Mouse (Mus musculus) T-helper 2 cell (primary cell): ENCODE measurements around the gene Eps15l1.

Experiments
- in situ Hi-C: fragments of 300-600 bp; cut with MboI, MseI; formaldehyde crosslinking; loops from one replicate; pipeline ENCODE4 v1.15.1; 2025; ENCODE audit warnings: high pct_unique_total_duplicates

Gene Eps15l1

DNA sequence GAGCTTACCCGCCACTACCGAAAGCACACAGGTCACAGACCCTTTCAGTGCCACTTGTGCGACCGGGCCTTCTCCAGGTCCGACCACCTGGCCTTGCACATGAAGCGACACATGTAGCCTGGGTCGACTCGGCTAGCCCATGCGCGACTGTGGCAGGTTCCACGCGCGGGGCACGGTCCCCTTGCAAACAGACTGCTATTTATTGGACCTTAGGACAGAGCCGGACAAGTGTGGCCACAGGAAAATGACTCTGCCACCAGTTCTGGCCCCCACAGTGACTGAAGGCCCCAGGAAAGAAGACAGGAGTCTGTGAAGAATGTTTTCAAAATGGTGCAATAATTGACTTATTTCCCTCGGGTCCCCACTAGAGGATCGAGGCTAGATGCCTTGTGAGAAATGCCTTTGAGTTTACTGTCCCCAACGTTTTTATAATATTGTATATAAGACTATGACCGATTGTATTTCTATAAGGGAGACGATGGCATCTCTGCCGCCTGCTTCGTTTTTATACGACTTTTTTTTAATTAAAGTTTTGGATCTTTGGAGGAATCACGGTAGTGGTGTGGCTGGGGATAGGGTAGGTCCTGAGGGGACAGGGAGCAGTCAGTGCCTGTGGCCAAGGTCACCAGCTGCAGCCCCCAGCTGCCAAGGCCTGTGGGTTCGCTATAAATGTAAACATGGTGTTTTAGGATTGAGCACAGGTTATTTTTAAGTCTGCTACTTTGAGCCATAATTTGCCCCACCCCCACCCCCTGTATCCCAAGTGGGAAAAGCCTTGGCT lies 100.3 kb downstream of the Eps15l1 start:
- in situ Hi-C loops, result no loop called here

DNA sequence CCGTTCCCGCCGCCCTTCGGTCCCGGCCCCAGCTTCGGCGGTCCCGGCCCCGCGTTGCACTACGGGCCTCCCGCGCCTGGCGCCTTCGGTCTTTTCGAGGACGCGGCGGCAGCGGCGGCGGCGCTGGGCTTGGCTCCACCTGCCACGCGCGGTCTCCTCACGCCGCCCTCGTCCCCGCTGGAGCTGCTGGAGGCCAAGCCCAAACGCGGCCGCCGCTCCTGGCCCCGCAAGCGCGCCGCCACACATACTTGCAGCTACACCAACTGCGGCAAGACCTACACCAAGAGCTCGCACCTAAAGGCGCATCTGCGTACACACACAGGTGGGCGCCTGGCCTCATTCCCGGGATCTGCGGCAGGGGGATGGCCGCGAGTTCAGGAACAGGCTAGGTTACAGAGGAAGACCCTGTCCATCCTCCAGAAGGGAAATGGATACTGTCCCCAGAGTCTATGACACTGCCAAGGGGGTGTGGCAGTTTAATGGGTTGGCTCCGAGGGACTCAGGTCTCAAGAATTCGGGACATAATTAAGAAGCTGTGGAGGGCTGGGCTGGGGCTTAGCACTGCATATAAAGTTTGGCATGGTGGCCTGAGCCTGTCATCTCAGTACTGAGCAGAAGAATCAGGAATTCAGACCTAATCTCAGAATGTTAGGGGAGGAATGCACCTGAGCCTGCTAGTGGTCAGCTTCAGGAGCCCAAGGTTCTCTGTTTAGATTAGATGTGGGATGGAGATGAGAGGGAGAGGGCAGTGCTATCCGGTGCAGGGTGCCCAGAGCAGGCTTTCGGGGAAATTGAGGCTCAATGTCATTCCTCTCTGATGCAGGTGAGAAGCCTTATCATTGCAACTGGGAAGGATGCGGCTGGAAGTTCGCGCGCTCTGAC lies 101.1 kb downstream of the Eps15l1 start:
- in situ Hi-C loops, result no loop called here

GRCm38 (mm10) chr8:72319397-72319796 lies 101.9 kb downstream of the Eps15l1 start:
- in situ Hi-C loops, result no loop called here

DNA sequence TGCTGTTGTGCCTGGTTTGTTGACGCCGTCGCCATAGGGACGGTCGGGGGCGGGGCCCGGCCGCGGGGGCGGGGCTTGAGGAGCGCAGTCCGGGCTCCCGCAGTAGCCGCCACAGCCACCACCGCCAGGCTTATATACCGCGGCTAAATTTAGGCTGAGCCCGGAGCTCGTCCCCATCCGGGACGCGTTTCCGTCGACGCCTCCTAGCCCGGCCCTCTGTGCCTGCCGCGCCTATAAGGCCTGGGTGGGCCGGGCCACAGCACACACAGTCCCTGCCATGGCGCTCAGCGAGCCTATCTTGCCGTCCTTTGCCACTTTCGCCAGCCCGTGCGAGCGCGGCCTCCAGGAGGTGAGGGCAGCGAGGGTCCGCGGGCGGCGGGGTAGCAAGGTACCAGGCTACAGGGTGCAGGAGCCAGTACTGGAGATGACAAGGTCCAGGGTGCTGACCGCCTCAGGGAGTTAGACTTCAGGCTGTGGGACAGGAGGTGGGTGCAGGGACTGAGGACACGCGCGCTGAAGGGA lies 102.4 kb downstream of the Eps15l1 start, which contains the start of gene Klf2:
Klf2 (plus strand) TSS at position 233 of the 522 bp plus-strand sequence.
- in situ Hi-C loops, result no loop called here

GRCm38 (mm10) chr8:72317741-72318301 lies 103.4 kb downstream of the Eps15l1 start:
- in situ Hi-C loops, result no loop called here

DNA sequence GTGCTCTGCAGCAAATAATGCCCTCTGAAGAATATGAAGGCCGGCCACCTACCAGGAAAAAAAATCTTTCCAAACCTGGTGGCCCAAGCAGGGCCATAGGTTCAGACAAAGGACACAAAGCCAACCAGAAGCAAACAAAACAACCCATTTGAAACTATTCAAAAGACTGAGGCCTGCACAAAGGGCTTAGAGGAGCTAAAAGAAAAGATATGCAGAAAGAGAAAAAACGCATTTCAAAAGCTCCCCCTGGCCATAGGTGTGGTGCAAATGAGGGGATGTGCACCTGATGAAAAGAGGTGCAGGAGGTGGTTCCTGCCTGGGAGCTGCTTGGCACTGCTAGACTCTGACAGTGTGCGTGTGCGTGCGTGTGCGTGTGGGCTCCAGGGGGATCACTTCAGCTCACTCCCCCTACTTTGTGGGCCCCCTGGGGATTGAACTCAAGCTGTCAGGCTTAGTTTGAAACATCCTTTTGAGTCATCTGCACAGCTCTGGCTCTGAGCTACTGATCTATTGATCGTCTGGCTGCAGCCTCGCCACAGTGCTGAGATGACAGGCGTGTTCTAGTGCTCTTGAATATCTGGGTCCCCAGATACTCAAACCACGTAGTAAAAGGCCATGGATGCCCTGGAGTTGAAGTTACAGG lies 105.1 kb downstream of the Eps15l1 start:
- in situ Hi-C loops, result no loop called here

GRCm38 (mm10) chr8:72312926-72313518 lies 108.2 kb downstream of the Eps15l1 start:
- in situ Hi-C loops, result no loop called here

DNA sequence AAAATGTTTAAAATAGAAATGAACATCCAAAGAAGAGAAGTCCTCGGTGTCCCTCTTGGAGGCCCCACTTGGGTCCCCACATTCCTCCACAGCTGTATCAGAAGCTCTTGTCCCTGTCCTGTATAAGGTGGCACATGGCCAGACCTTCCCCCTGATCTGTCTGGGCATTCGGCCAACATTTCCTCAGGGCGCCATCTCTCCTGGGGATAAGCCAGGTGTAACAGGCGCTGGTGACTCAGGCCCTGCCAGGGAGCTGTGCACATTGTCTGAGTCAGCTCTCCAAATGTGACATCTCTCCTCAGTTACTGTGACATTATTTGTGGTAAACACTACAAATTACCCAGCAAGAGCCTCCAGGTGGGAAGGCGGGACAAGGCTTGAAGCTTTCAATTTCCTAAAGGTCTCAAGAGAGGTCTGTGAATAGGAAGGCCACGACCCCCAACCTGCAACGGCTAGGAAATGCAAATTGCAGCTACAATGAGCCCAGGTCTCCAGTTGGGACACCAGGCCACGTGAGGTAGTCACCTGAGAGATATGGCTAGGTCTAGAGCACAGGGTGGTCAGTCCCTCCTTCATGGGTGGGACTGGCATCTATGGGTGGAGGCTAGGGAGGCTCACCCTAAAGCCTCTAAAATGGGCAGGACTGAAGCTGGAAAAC lies 110.3 kb downstream of the Eps15l1 start:
- in situ Hi-C loops, result no loop called here

GRCm38 (mm10) chr8:72308276-72308675 lies 113.0 kb downstream of the Eps15l1 start:
- in situ Hi-C loops, result no loop called here

DNA sequence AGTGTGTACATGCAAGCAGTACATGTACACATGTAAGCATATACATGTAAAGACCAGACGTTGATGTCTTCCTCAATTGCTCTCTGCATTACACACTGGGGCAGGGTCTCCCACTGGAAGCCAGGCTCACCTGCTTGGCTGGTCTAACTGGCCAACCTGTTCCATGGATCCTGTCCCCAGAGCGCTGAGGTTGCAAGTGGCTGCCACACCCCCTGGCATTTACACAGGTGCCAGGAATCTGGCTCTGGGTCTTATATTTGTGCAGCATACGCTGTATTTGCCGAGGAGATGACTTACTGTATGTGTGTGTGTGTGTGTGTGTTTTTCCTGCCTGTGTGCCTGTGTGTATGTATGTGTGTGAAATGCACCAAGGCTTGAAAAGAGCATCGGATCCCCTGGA lies 114.3 kb downstream of the Eps15l1 start:
- in situ Hi-C loops, result no loop called here

DNA sequence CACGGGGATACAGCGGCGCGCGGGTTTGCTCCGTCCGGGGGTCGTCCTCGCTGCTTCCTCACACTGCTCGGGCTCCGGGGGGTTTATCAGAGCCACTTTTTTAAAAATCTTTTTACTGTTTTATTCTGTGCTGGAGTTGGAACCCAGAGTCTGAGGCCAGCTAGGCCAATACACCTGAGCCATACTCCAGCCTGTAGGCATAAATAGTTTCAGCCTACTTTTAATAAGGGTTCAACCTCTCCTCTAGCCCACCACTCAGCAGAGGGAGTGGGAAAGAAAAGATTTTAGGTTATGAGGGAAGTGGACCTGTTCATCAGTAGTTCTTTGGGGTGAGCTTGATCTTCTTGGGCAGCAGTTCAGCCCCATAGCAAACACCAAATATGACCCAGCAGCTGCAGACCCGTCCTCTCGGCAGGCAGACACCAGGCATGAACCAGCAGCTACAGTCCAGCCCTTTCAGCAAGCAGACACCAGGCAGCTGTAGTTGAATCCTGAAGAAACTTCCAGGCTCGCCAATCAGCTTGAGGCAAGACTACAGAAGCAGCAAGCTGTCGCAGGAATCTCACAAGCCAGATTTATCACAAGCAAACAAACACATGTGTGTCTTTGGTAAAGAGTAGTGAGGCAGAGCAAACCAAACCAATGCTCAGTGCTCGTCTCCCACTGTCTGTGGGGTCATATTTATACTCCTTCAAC lies 115.9 kb downstream of the Eps15l1 start, which contains the start of gene Gm10282:
Gm10282 (minus strand) TSS at position 51 of the 696 bp plus-strand sequence.
- in situ Hi-C loops, result no loop called here

GRCm38 (mm10) chr8:72303633-72304032 lies 117.6 kb downstream of the Eps15l1 start:
- in situ Hi-C loops, result no loop called here

- in situ Hi-C loops, result no loop called here
Observed at GRCm38 (mm10) chr8:72302986-72303612, 118.2 kb downstream of the Eps15l1 start.

DNA sequence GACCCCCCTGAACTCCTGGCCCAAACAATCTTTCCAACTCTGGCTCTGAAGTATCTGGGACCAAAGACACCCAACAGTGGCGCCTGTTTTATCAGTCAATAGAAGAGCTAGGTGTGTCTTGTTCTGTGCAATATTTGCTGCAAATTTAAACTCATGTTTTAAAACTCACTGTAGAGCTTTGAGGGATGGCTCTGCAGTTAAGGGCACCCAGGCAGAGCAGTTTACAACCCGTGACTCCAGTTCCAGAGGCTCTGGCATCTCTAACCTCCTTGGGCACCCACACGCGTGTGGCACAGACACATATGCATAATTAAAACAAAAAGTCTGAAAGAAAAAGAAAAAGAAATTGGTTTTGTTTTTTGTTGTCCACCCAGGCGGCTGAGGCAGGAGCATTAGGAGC lies 119.8 kb downstream of the Eps15l1 start:
- in situ Hi-C loops, result no loop called here

- in situ Hi-C loops, result no loop called here
Observed at GRCm38 (mm10) chr8:72300654-72301400, 120.4 kb downstream of the Eps15l1 start.

GRCm38 (mm10) chr8:72298928-72299327 lies 122.3 kb downstream of the Eps15l1 start:
- in situ Hi-C loops, result no loop called here

DNA sequence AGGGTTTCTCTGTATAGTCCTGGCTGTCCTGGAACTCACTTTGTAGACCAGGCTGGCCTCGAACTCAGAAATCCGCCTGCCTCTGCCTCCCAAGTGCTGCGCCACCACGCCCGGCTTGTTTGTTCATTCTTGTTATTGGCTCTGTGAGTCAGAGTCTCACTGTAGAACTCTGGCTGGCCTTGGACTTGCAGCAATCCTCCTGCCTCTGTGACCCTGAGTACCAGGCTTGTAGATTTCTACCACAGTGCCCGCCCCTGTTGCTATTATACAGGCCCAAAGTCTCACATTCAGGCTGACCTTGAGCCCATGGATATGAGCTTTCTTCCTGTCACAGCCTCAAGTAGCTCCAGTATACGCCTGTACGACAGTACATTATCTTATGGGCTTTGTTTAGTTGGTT lies 124.7 kb downstream of the Eps15l1 start:
- in situ Hi-C loops, result no loop called here

DNA sequence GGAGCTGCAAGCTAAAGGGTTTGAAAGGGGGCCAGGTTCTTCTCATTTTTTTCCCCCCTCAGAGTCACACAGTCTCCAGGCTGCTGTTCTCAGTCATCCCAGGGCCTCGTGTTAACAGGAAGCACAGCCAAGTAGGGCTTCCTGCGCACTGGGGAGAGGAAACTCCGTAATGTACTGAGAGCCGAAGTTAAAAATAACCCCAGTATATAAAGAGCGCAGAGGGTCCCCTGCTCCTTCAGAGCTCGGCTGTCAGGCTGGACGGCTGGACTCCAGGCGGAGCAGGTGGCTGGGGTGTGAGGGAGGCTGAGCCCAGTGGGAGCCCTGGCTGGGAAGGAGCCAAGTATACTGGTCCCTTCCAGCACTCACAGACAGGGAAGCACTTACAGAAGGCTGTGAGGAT lies 125.6 kb downstream of the Eps15l1 start:
- in situ Hi-C loops, result no loop called here

DNA sequence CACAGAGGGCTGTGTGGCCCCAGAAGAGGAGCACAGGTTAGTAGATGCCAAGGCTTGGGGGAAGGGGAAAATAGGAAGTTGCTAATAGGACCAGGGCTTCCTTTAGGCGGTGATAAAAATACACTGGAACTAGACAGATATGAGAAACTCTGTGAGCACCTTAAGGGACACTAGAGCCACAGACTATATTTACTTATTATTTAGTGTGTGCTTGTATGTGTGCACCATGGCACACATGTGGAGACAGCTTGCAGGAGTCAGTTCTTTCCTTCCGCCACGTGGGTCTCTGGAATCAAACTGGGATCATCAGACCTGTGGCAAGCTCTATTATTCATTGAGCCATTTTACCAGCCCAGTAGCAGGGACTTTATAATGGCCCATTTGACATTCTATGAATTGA lies 126.1 kb downstream of the Eps15l1 start:
- in situ Hi-C loops, result no loop called here
